ENCODE assay signal across 16 mouse cellular contexts in the genomic region with DNA sequence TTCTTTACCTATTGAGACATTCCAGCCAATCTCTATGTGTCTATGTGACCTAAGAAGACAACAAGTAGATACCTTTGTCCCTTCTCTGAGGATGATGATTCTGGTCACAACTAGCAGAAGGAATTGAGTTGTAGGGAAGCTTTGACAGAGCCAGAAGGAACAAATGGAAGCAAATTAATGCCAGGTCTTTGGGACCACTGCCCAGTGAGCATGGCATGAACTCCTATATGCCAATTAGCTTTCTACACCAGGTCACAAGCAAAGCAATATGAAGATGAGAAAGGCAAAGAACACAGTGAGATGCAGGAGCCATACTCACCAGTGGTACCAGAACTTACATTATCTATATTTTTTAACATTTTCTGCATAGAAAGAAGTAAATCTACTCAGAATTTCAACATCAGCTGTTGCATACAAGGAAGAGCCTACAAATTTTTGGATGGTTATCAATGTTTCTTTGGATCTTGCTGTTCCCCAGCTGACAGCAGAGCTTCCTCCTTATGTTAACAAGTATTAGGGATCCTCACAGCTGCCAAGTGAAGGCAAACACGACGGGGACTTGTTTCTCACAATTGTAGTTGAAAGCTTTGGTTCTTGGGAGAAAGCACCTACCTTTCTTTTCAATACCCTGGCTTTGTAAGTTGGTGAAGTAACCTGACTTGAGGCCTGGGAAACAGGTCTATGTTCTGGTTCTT.
DNase-seq lines count a peak whose midpoint lies in the region; ATAC-seq and TF ChIP-seq lines count a peak whose summit lies in the region.
"Had no signal": no experiment of that assay in that cellular context is flagged by ENCODE, and none has a peak within 500 bp of the region (broad histone marks: within the 10 kb centered on the region; RNA-seq: fewer than 3 reads in every experiment).

No protein-coding gene starts in this region.

- H3K9me3 ChIP-seq in hindbrain, postnatal 0 days (ENCODE audit: low read length), result no peaks in the 10 kb centered on the region
- H3K9me3 ChIP-seq in hindbrain, embryonic 13.5 days, result no peaks in the 10 kb centered on the region
- H3K9me3 ChIP-seq: heart, embryonic 12.5 days; hindbrain, embryonic 15.5 days had no signal

- no peak overlapping the region for H3K4me3 ChIP-seq in hindbrain, postnatal 0 days (ENCODE audit: low read length)
- H3K4me3 ChIP-seq in hindbrain, embryonic 13.5 days, result no peak overlapping the region
- H3K4me3 ChIP-seq: heart, embryonic 12.5 days; hindbrain, embryonic 15.5 days had no signal

- no peak overlapping the region for H3K4me2 ChIP-seq in hindbrain, postnatal 0 days (ENCODE audit: low read depth, low read length)
- no peak overlapping the region for H3K4me2 ChIP-seq in hindbrain, embryonic 13.5 days
- H3K4me2 ChIP-seq: heart, embryonic 12.5 days; hindbrain, embryonic 15.5 days; midbrain, embryonic 11.5 days had no signal

- peak; percentile 10 for DNase-seq in cerebellum, adult 9-10 months
- DNase-seq in cerebellum, adult 18-20 months, result no peak
- peak; percentile 42 for DNase-seq in hindbrain, postnatal 0 days (ENCODE audit: low spot score)
- DNase-seq in right cerebral cortex, postnatal 10 days (ENCODE audit: low spot score in 2 of 2), result peak; percentile 41 to 46
- no peak for DNase-seq in right cerebral cortex, postnatal 4 days
- peak; percentile 68 for DNase-seq in telencephalon, adult 2 months (ENCODE audit: low read depth, low spot score)
- no peak for DNase-seq in Muller cell, postnatal 12 days (ENCODE audit: inconsistent ontology term)
- DNase-seq: adrenal gland, adult 2 months; lung, adult 18-20 months; lung, postnatal 4 days; thymus, adult 2 months had no signal

- H3K4me1 ChIP-seq in hindbrain, postnatal 0 days (ENCODE audit: insufficient read depth, low read length), result no peaks in the 10 kb centered on the region
- no peaks in the 10 kb centered on the region for H3K4me1 ChIP-seq in hindbrain, embryonic 13.5 days (replicated peaks)
- H3K4me1 ChIP-seq: heart, embryonic 12.5 days; hindbrain, embryonic 15.5 days had no signal

- H3K27me3 ChIP-seq in hindbrain, postnatal 0 days (ENCODE audit: insufficient read depth, low read length), result no peaks in the 10 kb centered on the region
- H3K27me3 ChIP-seq in hindbrain, embryonic 13.5 days, result no peaks in the 10 kb centered on the region
- H3K27me3 ChIP-seq: heart, embryonic 12.5 days; hindbrain, embryonic 15.5 days had no signal

- H3K9ac ChIP-seq in hindbrain, postnatal 0 days (replicated peaks; ENCODE audit: low read length), result no peak overlapping the region
- no peak overlapping the region for H3K9ac ChIP-seq in hindbrain, embryonic 13.5 days
- H3K9ac ChIP-seq: heart, embryonic 12.5 days; hindbrain, embryonic 15.5 days had no signal

- H3K27ac ChIP-seq in hindbrain, postnatal 0 days, result no peak overlapping the region
- H3K27ac ChIP-seq in hindbrain, embryonic 13.5 days, result no peak overlapping the region
- H3K27ac ChIP-seq: hindbrain, embryonic 15.5 days had no signal

- ATAC-seq in hindbrain, postnatal 0 days, result no peak
- no peak for ATAC-seq in hindbrain, embryonic 13.5 days (ENCODE audit: low FRiP score)
- ATAC-seq: intestine, postnatal 0 days had no signal

- no peak for TF ChIP-seq CTCF in hindbrain, postnatal 0 days (IDR thresholded peaks at IDR 0.05; ENCODE audit: low read depth)

- 43% methylated on average over 2 of the region's 2 CpGs for WGBS in hindbrain, postnatal 0 days
- 76% methylated on average over 2 of the region's 2 CpGs for WGBS in hindbrain, embryonic 13.5 days

- H3K36me3 ChIP-seq in hindbrain, postnatal 0 days (ENCODE audit: insufficient read depth, low read length), result no peaks in the 10 kb centered on the region
- no peaks in the 10 kb centered on the region for H3K36me3 ChIP-seq in hindbrain, embryonic 13.5 days
- H3K36me3 ChIP-seq: heart, embryonic 12.5 days; hindbrain, embryonic 15.5 days had no signal

Comparison
In these comparisons a context has a peak if more than half of its experiments do, and no peak if none do; other contexts are left out.
1. DNase-seq: peak in cerebellum, adult 9-10 months (single experiment), hindbrain, postnatal 0 days (single experiment), right cerebral cortex, postnatal 10 days (2 of 2) and telencephalon, adult 2 months (single experiment); none in cerebellum, adult 18-20 months (0 of 2), right cerebral cortex, postnatal 4 days (single experiment) and Muller cell, postnatal 12 days (single experiment).